In genomic region chr1:128765626-128766025, GRCm38 (mm10) we compare ENCODE assay signal across 14 mouse cellular contexts.
"Had no signal": no experiment of that assay in that cellular context is flagged by ENCODE, and none has a peak within 500 bp of the region (broad histone marks: within the 10 kb centered on the region; RNA-seq: fewer than 3 reads in every experiment).

No protein-coding gene starts in this region.

- H3K9ac ChIP-seq: lung, embryonic 14.5 days; midbrain, embryonic 12.5 days; neural tube, embryonic 12.5 days had no signal

- H3K27ac ChIP-seq: midbrain, embryonic 10.5 days; midbrain, embryonic 12.5 days; neural tube, embryonic 12.5 days had no signal

- H3K27me3 ChIP-seq: midbrain, embryonic 12.5 days had no signal

- ATAC-seq: midbrain, embryonic 16.5 days had no signal

- H3K4me2 ChIP-seq: lung, embryonic 14.5 days; midbrain, embryonic 12.5 days; neural tube, embryonic 12.5 days had no signal

- H3K4me3 ChIP-seq: midbrain, embryonic 10.5 days; midbrain, embryonic 12.5 days; myocyte; neural tube, embryonic 12.5 days had no signal

- H3K36me3 ChIP-seq: midbrain, embryonic 10.5 days; midbrain, embryonic 12.5 days; neural tube, embryonic 12.5 days had no signal

- H3K9me3 ChIP-seq: midbrain, embryonic 10.5 days; midbrain, embryonic 12.5 days; neural tube, embryonic 12.5 days had no signal

- H3K4me1 ChIP-seq: midbrain, embryonic 12.5 days; neural tube, embryonic 12.5 days had no signal

- DNase-seq: lung, adult 18-20 months; lung, embryonic 14.5 days; lung, postnatal 10 days; lung, postnatal 4 days; midbrain, embryonic 14.5 days; right cerebral cortex, postnatal 14 days; thymus, adult 2 months; thymus, postnatal 25 days; thymus, postnatal 4 days had no signal
